Mouse (Mus musculus): Measurements from ENCODE around the gene Wwc1. TPM values are rescaled to one million over a fixed set of nuclear protein-coding genes. Genes with fewer than 3 reads are reported as not detected.

Wwc1 gene
- polyA plus RNA-seq, 1 experiment = 55.9 TPM

GRCm38 (mm10) chr11:35788443-35788842 lies 191.9 kb downstream of the Wwc1 start:
- no peak overlapping the region for H3K27ac ChIP-seq (ENCODE audit: insufficient read depth, low read depth, low read length)
- TF ChIP-seq POLR2A (IDR thresholded peaks at IDR 0.05; ENCODE audit: low read depth, low read length) (no peak), CTCF (IDR thresholded peaks at IDR 0.05; ENCODE audit: extremely low read depth, insufficient read length, insufficient replicate concordance, low read depth, low read length) (no peak)
- H3K36me3 ChIP-seq (ENCODE audit: control insufficient read depth, insufficient read depth, low read length) = peaks cover 46% of the 10 kb centered on the region
- H3K27me3 ChIP-seq (ENCODE audit: control insufficient read depth, insufficient read depth, low read length) = no peaks in the 10 kb centered on the region
- 75% methylated on average over 2 of the region's 2 CpGs for WGBS
- no peak overlapping the region for H3K4me3 ChIP-seq (ENCODE audit: low read depth, low read length)
- no peaks in the 10 kb centered on the region for H3K4me1 ChIP-seq (ENCODE audit: control insufficient read depth, insufficient read depth, insufficient read length, low read length)

Other genes starting within 250 kb of the Wwc1 start
- gene Pank3, start 211.0 kb downstream of the Wwc1 start, polyA plus RNA-seq (2012; rRNA removed) = 2.1 and 3.7 TPM in 2 replicates
- 0.08 and 0.10 TPM in 2 replicates for gene Fbll1, start 181.6 kb downstream of the Wwc1 start, polyA plus RNA-seq (2012; rRNA removed)
- gene Rars, start 146.0 kb downstream of the Wwc1 start, polyA plus RNA-seq (2012; rRNA removed) = 5.3 and 10.0 TPM in 2 replicates